Mouse (Mus musculus) thymus, adult 2 months (tissue): ENCODE measurements around the gene Aplnr. TPM values are rescaled to one million over a fixed set of nuclear protein-coding genes. Genes with fewer than 3 reads are reported as not detected.

Experiments
- DNase-seq: peaks from one replicate; pipeline ENCODE4 v3.0.0; 2021
- H3K27ac ChIP-seq: fragments of 200-500 bp; 2 replicates; pipeline ENCODE4 v1.5.1; 2012; ENCODE audit warnings: low read length, control low read depth; ENCODE audit not compliant: control insufficient read depth, insufficient read depth
- H3K27me3 ChIP-seq: fragments of 200-500 bp; 2 replicates; pipeline ENCODE4 v1.6.1; 2012; ENCODE audit warnings: mild to moderate bottlenecking, low read length, moderate library complexity, mixed read lengths; ENCODE audit not compliant: control insufficient read depth, insufficient read depth
- H3K36me3 ChIP-seq: fragments of 200-500 bp; 2 replicates; pipeline ENCODE4 v1.6.1; 2012; ENCODE audit warnings: mild to moderate bottlenecking, low read length, moderate library complexity; ENCODE audit not compliant: control insufficient read depth, insufficient read depth
- H3K4me1 ChIP-seq: fragments of 200-500 bp; replicated peaks from 2 replicates; pipeline ENCODE4 v1.6.1; 2012; ENCODE audit warnings: low read length; ENCODE audit not compliant: control insufficient read depth, insufficient read depth
- H3K4me3 ChIP-seq: fragments of 200-500 bp; 2 replicates; pipeline ENCODE4 v1.5.1; 2012; ENCODE audit warnings: mild to moderate bottlenecking, low read length, control low read depth, moderate library complexity; ENCODE audit not compliant: control insufficient read depth, insufficient read depth
- CTCF ChIP-seq: fragments of 200-500 bp; IDR thresholded peaks from 2 replicates; pipeline ENCODE4 v1.5.1; 2012; ENCODE audit warnings: mild to moderate bottlenecking, control low read depth, low read length, moderate library complexity, borderline replicate concordance; ENCODE audit not compliant: control insufficient read depth, poor library complexity, insufficient read depth; ENCODE audit errors: extremely low read depth
- POLR2A ChIP-seq: fragments of 200-500 bp; IDR thresholded peaks from 2 replicates; pipeline ENCODE4 v1.6.1; 2012; ENCODE audit warnings: mild to moderate bottlenecking, low read length, control low read depth, moderate library complexity; ENCODE audit not compliant: control insufficient read depth, poor library complexity, insufficient read depth; ENCODE audit errors: extremely low read depth
- WGBS: fragments of 180-500 bp; shearing (Covaris S2); methylation state at CpG from one replicate; pipeline ENCODE4 v1.1.7; 2018; 5-methylcytosine and 5-hydroxymethylcytosine counted together
- polyA plus RNA-seq: library from polyadenylated mRNA; depleted of rRNA; stranded (reverse); fragments of >200 nt; gene quantifications from 2 replicates; pipeline ENCODE4 v1.2.3, GENCODE M21; 2012

Aplnr gene
- polyA plus RNA-seq, 1 experiment: 4.5 TPM

DNA sequence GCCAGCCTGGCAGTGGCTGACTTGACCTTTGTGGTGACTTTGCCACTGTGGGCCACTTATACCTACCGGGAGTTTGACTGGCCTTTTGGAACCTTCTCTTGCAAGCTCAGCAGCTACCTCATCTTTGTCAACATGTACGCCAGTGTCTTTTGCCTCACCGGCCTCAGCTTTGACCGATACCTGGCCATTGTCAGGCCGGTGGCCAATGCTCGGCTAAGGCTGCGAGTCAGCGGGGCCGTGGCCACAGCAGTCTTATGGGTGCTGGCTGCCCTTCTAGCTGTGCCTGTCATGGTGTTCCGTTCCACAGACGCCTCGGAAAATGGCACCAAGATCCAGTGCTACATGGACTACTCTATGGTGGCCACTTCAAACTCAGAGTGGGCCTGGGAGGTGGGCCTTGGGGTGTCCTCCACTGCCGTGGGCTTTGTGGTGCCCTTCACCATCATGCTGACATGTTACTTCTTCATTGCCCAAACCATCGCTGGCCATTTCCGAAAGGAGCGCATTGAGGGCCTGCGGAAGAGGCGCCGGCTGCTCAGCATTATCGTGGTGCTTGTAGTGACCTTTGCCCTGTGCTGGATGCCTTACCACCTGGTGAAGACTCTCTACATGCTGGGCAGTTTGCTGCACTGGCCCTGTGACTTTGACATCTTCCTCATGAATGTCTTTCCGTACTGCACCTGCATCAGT lies 951 bp downstream of the Aplnr start:
- no peak overlapping the region for H3K4me3 ChIP-seq
- H3K36me3 ChIP-seq: no peaks in the 10 kb centered on the region
- no peaks in the 10 kb centered on the region for H3K27me3 ChIP-seq
- no peak for DNase-seq
- TF ChIP-seq POLR2A (no peak), CTCF (no peak)
- no peak overlapping the region for H3K27ac ChIP-seq
- H3K4me1 ChIP-seq: peaks cover 6% of the 10 kb centered on the region
- 92% methylated on average over 21 of the region's 21 CpGs for WGBS

DNA sequence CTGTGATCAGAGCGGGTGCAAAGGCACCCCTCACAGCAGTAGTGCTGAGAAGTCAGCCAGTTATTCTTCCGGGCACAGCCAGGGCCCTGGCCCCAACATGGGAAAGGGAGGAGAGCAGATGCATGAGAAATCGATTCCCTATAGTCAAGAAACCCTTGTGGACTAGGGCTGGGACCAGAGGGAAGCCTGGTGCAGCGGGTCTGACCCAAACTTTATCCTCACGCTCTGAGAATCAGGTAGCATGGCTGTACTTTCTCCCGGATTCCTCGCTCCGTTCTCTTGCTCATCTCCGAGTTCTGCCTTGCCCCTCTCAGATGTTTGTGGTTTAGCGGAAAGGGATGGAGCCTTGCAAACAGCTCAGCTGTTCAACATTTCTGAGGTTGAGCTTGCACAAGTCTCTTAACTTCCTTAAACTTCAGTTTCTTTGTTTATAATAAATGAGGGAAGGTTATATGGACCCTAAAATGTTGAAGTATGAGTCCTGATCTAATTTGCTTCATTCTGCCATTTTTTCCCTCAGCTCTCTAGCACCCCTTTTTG lies 1.6 kb downstream of the Aplnr start:
- DNase-seq: no peak
- H3K27ac ChIP-seq: no peak overlapping the region
- TF ChIP-seq CTCF (no peak), POLR2A (no peak)
- H3K36me3 ChIP-seq: no peaks in the 10 kb centered on the region
- peaks cover 6% of the 10 kb centered on the region for H3K4me1 ChIP-seq
- H3K27me3 ChIP-seq: no peaks in the 10 kb centered on the region
- 16% methylated on average over 10 of the region's 10 CpGs for WGBS
- H3K4me3 ChIP-seq: no peak overlapping the region

- Histone ChIP-seq H3K4me3 (no peak overlapping the region), H3K4me1 (peaks cover 6% of the 10 kb centered on the region), H3K27me3 (no peaks in the 10 kb centered on the region), H3K27ac (no peak overlapping the region), H3K36me3 (no peaks in the 10 kb centered on the region)
- no peak for DNase-seq
- 27% methylated on average over 2 of the region's 2 CpGs for WGBS
- TF ChIP-seq CTCF (no peak), POLR2A (no peak)
These were observed 2.1 kb downstream of the Aplnr start for GRCm38 (mm10) chr2:85138143-85138542.

- WGBS: 90% methylated on average over 4 of the region's 4 CpGs
- TF ChIP-seq CTCF (no peak), POLR2A (no peak)
- Histone ChIP-seq H3K36me3 (no peaks in the 10 kb centered on the region), H3K27me3 (no peaks in the 10 kb centered on the region), H3K4me3 (no peak overlapping the region), H3K27ac (no peak overlapping the region), H3K4me1 (peaks cover 6% of the 10 kb centered on the region)
- no peak for DNase-seq
These were observed 3.4 kb downstream of the Aplnr start for GRCm38 (mm10) chr2:85139393-85139792.

- Histone ChIP-seq H3K27me3 (no peaks in the 10 kb centered on the region), H3K36me3 (no peaks in the 10 kb centered on the region), H3K4me3 (no peak overlapping the region), H3K4me1 (peaks cover 6% of the 10 kb centered on the region), H3K27ac (no peak overlapping the region)
- DNase-seq: no peak
- 95% methylated on average over 7 of the region's 7 CpGs for WGBS
- TF ChIP-seq CTCF: no peak
- TF ChIP-seq POLR2A: no peak
These were observed 3.8 kb downstream of the Aplnr start for GRCm38 (mm10) chr2:85139846-85140245.

DNA sequence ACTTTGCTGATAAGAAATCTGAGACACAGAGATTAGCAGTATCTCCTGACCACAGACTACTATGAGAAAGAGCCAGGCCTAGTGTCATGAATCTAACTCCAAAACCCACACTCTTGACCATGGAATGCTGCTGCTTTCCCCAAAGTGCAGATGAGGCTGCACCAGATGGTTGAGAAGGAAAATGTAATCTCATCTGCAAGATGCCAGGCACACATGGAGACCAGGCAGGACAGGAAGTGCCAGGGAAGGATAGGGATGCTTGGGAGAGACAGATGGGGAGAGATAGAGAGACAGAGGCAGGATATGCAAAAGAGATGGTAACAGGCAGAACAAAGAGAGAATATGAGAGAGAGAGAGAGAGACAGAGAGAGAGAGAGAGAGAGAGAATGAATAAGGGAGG lies 4.8 kb downstream of the Aplnr start:
- Histone ChIP-seq H3K36me3 (no peaks in the 10 kb centered on the region), H3K4me3 (no peak overlapping the region), H3K4me1 (peaks cover 6% of the 10 kb centered on the region), H3K27me3 (no peaks in the 10 kb centered on the region), H3K27ac (no peak overlapping the region)
- DNase-seq: no peak
- TF ChIP-seq POLR2A (no peak), CTCF (no peak)

DNA sequence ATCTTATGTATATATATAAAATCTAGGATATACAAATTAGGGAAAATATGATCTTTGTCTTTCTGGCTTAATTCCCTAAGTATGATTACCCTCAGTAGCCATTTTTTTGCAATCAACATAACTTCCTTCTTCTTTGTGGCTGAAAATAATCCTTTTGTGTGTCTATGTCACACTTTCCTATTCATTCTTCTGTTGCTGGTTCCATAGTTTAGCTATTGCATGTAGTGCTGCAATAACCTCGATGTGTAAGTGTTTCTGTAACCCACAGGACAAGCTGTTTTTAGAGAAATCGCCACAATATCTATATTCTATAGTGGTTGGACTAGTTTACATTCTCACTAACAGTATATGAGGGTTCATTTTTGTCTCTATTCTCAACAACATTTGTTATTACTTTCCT lies 8.9 kb downstream of the Aplnr start:
- TF ChIP-seq CTCF: no peak
- TF ChIP-seq POLR2A: no peak
- Histone ChIP-seq H3K36me3 (no peaks in the 10 kb centered on the region), H3K27me3 (no peaks in the 10 kb centered on the region), H3K4me1 (no peaks in the 10 kb centered on the region), H3K4me3 (no peak overlapping the region), H3K27ac (no peak overlapping the region)
- DNase-seq: no peak
- 87% methylated on average over 2 of the region's 2 CpGs for WGBS
